Mouse (Mus musculus) gastrocnemius, postnatal 10 days (tissue): Measurements from ENCODE around the gene Hnrnpa0. TPM values are rescaled to one million over a fixed set of nuclear protein-coding genes. Genes with fewer than 3 reads are reported as not detected.
"Not testable (repeated sequence)": the region's sequence is repeated elsewhere in the genome, so short reads cannot be mapped to it uniquely, and the experiment has no call there.

Source experiments
- DNase-seq: peaks from one replicate; pipeline ENCODE4 v3.0.0; 2021; ENCODE audit warnings: mixed read lengths
- long read RNA-seq, 2 experiments: library from polyadenylated mRNA; stranded (forward); transcript quantifications; one replicate each; pipeline ENCODE4 v2.0.0; 2021
- total RNA-seq, 2 experiments: library from RNA; stranded (reverse); gene quantifications; 2 replicates each; pipeline ENCODE4 v1.2.3; 2021

The Hnrnpa0 gene
- 10 to 100 TPM; 90.3 to 91.7 TPM for total RNA-seq
- long read RNA-seq, experiment 1, transcript Hnrnpa0-201 (1 exons, 2,678 nt), result major isoform, 8 of 8 reads
- long read RNA-seq, experiment 1, partial matches to known transcripts, result 0 of 8 reads
- long read RNA-seq, experiment 1, other reads (novel, unspliced or antisense), result 0 of 8 reads
- long read RNA-seq, experiment 2, transcript Hnrnpa0-201 (1 exons, 2,678 nt), result major isoform, 8 of 8 reads
- long read RNA-seq, experiment 2, partial matches to known transcripts, result 0 of 8 reads
- long read RNA-seq, experiment 2, other reads (novel, unspliced or antisense), result 0 of 8 reads

DNA sequence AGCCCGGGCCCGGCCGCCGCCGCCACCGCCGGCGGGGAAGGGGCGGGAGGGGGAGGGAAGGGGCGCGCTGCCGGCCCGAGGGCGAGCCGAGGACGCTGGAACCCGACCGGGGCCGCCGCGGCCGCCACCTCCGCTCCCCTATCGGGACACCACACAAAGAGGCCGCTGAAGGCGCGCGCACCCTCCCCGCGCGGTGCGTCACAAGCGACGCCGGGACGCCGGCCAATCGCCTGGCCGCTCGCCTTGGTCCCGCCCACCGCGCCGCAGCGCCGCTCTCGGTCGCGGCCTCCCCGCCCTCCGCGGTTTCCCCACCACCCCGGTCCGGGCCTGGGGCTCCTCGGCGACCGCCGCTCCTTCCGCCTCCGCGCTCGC lies at the start of gene Hnrnpa0:
Hnrnpa0 (minus strand) TSS at position 161 of the 372 bp plus-strand sequence.
- DNase-seq, result peak; percentile 99

DNA sequence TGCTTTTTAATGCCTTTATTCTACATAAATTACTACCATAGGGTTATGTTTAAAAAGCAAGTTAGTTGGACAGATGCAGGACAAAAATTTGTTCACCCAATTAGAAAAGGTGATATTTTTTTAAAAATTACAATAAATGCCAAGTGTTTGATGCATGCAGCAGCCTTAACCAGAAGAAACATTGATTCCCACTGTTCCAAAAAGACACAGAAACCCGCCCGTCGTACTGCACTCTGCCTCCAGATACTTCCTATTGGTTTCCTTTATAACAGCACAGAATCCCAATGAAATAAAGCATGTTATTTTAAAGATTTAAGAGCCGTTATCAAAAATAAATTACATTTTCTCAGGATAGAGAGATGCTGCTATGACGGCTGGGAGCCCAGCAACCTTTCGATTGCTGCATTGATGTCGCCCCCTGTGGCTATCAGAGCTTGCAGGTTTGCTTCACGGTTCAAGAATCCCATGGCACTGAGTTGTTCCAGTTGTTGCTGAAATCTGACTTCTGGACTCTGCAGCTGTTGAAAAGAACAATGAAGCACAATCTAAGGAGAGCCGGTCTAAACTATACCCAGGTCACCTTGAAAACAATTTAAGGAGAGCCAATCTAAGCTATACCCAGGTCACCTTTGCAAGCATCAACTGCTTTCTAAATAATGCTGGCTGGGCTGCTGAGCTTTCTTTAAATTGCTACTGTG lies 49.3 kb upstream of the Hnrnpa0 start:
- DNase-seq, result peak; percentile 100

DNA sequence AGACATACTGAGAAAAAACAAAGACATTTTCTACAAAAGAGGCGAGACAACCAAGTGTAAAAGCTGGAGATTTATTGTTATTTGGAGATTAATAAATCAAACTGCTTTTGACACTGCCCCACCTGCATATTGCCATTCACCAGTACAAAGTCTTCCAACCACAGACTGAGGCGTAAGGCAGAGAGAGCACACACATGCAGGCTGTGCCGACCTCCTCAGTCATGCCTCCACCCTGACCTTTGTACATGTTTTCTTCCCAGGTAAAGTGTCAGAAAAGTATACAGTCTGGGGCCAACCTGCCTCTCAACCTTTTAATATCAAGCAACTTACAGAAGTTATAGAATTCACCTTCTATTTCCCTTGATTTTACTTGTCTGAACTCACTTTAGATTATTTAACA lies 47.7 kb upstream of the Hnrnpa0 start:
- no peak for DNase-seq

DNA sequence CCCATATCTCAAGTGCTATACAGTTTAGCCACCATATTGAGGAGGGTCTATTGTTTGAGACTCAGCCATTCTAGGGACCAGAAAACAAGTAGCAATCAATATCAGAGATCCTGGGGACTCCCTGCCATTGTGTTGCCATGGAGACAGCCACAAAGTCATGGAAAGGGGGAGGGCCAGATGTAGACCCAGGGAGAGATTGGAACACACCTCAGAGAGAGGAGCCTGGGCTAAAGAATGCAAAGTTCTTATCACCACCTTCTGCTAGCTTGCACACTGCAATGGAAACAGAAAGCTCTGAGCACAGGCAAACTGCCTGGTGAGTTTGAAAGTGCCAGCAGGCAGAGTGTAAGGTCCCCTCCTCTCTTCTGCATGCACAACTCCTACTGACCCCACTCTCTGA lies 39.8 kb upstream of the Hnrnpa0 start:
- DNase-seq, result no peak

DNA sequence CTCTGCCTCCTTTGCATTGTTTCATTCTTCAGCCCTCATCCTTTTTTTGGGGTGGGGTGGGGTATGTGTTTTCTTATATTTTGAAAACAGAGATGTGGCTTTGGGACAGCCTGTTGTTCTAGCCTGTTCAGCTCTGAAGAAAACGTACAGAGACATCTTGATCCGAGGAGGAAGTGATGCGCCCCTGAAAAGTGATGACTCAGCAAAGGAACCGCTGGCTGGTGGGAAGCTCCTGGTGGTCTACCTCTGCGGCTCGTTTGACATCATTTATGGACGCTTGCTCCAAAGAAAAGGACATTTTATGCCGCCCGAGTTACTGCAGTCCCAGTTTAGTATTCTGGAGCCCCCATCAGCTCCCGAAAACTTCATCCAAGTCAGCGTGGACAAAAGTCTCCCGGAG lies 35.0 kb upstream of the Hnrnpa0 start:
- DNase-seq, result no peak

DNA sequence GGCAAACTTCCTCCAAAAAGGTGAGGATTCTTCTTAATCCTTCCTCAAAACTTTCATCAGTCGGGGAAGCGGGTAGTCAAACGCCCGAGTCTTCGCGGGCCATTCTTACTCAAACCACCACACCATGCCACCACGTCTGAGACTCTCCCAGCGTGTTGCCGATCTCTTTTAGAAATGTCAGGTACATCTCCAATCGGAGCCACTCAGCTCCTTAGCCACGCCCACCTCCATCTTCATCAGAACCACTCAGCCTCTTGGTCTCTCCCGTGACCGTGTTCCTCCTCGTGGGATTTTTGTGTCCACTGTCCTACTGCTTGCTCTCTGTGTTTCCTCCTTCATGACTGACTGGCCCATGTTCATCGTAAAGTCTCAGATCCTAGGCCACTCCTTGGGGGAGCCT lies 32.4 kb upstream of the Hnrnpa0 start:
- DNase-seq, result no peak

DNA sequence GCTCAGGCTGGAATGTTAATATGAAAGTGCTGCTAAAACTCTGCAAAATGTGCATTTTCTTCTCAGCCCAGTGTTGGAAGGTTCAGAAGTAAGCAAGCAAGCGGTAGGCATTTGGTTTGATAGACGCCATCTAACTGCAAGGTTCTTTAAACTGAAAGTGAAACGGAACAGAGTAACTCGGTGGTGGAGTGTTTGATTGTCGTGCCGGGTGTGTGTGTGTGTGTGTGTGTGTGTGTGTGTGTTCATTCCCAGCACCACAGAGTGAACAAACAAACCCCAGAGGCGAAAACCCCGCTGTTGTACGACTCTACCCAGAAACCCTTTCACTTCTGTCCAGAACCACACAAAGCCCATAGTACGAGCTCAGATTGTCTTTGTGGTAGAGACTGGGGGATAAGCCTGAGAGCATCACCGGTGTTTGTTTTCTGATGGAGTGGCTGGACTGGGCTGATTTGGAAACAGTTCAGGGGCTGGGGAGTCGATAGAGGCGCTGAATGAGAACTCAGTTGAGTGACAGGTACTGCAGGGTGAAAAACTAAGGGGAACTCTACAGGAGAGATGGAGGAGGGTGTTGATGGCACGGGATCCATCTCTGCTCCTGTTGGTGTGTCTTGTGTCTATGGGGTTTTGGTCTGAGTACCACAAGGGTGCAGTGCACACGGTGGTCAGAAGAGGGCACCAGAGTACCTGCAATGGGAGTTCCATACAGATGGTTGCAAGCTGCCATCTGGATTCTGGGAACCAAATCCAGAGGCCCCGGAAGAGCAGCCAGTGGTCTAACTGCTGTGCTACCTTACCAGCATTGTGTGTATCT lies 29.9 kb upstream of the Hnrnpa0 start:
- DNase-seq, result peak; percentile 88

DNA sequence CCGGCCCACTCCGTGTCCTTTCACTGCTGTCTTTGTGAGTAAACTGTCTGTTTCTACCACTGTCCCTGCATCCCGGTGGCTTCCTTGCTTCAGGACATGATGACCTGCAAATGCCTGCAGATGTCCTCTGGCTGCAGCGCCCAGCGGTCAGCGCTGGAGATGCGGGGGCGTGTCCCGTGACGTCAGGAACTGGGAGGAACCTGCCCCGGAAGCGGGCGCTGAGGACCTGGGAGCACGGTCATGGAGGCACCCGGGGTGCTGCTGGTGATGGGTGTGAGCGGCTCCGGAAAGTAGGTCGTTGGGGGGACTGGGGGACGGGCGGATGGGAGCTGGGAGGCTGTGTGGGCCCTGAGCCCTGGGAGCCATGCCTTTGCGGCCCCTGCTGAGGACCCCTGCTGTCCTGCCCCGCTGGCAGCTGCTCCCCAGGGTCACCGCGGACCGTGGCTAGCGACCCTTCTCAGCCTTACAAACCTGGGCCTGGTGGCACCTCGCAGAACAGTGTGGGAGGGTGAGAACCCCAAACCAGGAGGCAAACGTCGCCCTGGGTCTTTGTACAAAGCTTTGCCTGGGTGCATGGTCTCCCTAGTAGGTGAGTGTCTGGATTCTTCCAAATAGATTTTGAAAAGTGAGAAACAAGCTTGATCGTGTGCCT lies 29.2 kb upstream of the Hnrnpa0 start, which contains the start of gene Idnk:
Idnk (plus strand) TSS at position 203 of the 652 bp plus-strand sequence.
- peak; percentile 91 for DNase-seq

DNA sequence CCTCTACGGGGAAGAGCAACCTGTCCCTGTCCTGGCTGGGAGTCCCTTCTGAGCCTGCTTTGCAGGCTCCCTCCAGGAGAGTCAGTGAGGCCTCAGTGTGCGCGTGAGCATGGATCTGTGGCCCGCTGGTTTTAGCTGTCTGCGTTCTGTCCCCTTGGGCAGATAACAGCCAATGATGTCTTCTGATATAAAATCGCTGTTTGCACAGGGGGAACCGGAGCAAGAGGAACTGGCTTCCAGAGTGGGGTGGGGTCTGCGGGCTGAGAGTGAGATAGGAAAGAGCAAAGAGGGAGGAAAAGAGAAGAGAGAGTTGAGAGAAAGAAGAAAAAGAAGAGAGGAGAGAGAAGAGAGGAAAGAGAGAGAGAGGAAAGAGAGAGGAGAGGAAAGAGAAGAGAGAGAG lies 28.7 kb upstream of the Hnrnpa0 start:
- DNase-seq, result no peak

DNA sequence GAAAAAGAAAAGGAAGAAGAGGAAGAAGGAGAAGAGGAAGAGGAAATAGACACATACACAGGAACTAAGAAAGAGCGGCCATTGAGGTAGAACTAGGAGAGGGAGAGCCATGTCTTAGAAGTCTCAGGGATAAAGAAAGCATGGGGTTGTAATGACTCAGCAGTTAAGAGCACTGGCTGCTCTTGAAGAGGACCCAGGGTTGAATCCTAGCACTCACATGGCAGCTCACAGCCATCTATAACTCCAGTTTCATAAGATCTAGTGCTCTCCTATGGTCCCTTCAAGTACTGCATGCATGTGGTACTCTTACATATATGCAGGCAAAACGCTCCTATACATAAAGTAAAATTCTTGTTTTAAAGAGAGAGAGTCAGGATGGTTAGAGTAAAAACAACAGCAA lies 27.7 kb upstream of the Hnrnpa0 start:
- DNase-seq, result no peak

DNA sequence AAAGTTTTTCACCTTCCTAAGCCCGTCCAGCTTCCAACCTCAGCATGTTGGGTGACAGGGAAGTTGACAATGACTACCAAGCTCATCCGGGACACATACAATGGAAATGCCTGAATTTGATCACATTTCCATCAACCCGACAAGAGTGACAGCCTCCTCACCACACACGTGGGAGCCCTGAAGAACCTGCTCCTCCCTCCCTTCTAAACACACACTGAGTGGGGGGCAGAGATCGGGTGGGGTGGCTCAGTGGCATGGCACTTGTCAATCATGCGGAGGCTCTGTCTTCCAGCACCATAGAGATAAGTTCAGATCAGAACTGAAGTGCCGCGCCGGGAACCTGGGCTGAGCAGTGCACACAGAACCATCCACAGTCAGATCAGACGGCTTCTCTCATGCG lies 22.1 kb upstream of the Hnrnpa0 start:
- no peak for DNase-seq

DNA sequence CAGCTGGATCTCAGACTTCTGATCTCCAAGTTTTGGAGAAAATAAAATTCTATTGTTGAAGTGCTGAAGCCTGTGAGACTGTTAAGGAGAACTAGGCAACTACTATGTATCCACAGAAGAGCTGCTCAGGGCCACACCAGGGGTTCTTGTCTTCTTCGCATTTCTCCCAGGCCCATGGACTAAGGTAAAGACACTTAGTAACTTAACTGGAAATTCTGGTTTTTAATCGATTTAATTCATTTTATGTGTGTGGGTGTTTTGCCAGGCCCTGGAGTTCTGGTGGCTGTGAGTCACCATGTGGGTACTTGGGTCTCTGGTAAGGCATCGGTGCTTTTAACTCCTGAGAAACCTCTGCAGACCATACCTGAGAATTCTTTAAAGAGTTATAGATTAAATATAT lies 21.3 kb upstream of the Hnrnpa0 start:
- no peak for DNase-seq

DNA sequence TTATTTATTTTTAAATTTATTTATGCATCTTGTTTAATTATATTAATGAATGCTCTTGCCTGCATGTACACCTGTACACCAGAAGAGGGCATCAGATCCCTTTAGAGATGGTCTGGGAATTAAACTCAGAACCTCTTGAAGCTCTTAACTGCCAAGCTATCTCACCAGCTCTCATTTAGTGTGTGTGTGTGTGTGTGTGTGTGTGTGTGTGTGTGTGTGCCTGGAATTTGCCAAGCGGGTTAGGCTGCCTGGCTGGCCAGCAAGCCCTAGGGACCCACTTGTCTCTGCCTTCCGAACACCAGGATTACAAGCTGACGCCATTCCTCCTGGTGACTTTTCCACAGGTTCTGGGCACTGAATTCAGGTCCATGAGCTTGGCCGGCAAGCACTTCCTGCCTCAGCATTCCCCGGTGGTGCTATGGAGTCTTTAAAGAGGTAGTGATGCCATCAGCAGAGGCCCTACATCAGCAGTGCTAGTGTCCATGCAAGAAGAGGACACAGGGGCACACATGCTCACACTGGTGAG lies 20.7 kb upstream of the Hnrnpa0 start:
- no peak for DNase-seq

DNA sequence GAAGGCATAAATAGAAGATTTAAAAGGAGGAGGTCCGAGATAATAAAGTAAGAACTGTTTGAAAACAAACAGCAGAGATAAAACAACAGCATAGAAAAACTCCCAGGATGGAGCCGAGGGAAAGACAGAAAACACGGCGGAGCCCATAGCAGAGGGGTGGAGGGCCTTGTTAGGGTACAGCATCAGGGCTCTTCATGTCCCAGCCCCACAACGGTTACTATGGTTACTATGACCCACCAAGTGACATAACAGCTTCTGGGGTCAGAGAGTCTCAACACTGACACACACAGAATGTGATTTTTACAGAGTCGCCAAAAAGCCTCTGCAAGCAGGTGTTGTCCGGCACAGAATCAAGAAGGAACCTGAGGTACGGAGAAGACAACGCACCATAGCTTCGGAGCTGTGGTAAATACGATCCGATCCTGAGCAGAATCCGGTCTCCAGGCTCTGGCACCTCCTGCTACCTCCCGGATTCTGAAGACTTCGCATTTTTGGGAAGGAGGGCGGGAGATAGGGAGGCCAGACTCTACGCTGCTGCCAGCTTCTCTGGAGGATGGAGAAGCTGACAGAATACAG lies 20.0 kb upstream of the Hnrnpa0 start:
- no peak for DNase-seq

DNA sequence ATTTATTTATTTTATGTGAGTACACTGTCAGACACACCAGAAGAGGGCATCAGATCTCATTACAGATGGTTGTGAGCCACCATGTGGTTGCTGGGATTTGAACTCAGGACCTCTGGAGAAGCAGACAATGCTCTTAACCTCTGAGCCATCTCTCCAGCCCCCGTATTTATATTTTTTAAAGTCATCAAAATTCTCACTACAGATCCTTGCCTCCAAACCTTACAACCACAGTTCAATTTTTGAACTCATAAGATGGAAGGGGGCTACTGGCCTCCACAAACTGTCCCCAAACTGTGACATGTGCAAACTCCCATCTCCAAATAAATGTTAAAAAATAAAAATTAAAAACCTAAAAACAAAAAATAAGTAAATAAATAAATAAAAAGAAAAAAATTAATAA lies 19.4 kb upstream of the Hnrnpa0 start:
- DNase-seq, result no peak

DNA sequence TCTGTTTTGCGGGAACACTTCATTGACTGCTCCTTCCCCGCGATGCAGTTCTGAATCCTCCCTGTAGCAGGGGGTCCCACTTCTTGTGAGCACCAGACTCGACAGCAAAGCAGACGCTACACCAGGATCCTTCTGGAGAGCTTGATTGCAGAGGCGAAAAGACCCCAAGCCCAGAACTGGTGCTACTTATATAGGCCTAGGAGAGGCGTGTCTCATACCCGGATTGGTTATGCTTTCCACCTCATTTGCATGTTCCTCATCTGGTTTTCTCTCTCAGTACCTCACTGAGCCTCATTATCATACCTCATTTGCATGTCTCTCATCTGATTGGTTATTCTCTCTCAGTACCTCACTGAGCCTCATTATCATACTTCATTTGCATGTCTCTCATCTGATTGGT lies 18.2 kb upstream of the Hnrnpa0 start:
- not testable (repeated sequence) for DNase-seq

DNA sequence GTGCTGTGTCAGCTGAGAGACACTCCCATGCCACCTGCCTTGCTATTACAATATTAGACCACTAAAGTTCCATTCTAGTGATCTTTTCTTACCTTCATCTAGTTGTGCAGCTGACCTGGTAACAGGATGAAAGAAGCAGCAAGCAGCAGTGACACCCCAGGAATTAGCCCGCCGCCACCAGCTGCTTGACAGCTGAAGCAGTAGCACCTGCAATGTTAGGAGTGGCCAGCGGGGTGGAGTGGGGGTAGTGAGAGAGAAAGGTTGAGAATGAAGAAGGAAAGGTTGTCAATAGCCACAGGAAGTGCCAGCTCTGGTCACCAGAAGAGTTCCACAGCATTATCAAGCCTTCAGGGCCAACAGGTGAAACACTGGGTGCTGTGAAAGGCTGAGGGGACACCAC lies 3.3 kb upstream of the Hnrnpa0 start:
- no peak for DNase-seq

DNA sequence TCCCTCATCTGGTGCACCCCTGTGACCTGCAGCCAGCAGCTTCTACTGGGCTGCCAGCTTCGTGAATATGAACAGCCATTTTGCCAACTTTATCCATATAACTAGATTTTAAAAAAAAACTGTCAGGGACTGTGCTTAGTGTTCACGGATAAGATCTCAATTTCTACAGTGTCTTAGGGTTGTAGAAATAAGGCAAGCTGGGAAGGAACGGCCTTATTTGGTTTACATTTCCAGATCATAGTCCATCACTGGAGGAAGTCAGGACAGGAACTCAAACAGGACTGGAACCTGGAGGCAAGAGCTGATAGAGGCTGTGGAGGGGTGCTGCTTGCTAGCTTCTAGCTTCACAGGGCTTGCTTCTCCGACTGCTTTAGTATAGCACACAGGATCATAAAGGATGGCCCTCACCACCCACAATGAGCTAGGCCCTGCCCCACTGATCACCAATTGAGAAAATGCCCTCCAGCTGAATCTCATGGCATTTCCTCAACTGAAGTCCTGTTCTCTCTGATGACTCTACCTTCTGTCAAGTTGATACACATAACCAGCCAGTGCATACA lies 1.4 kb upstream of the Hnrnpa0 start:
- DNase-seq, result no peak

DNA sequence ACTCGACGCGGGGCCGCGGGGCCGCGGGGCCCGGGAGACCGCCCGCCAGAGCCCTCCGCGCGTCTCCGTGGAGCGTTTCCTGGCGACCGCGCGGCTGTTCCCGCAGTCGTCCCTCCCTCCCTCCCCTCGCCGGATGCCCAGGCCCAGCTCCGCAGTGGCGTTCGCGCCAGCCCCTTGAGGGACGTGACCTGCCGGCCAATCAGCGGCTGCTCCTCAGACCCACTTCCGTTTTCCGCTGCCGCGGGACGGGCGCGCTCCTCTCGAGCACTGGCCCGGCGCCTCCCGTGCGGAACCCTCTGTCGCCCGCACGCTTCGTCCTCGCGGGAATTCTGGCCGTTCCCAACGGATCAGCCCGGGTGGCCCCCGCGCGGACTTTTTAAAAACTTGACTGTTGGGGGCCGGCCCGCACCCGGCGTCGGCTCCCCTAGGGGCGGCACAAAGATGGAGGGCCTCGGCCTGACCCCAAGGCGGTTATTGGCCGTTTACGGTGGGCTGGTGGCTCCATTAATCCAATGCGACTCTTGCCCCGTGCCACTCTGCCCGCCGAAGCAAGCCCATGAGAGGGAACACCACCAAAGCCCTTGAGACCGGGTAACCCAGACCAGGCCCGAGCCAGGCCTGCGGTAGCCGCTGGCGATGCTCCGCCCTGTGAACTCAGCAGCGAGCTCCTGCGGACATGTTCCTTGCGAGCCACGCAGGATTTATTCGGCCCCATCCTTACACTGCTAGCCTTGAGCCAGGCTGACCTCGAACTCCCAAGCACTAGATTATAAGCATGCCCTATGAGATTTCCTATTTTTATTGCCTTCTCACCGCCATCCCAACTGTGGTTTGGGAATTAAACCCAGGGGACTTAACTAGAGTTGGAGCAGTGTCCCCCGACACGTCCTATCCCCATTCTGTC lies 664 bp upstream of the Hnrnpa0 start:
- peak; percentile 96 for DNase-seq

DNA sequence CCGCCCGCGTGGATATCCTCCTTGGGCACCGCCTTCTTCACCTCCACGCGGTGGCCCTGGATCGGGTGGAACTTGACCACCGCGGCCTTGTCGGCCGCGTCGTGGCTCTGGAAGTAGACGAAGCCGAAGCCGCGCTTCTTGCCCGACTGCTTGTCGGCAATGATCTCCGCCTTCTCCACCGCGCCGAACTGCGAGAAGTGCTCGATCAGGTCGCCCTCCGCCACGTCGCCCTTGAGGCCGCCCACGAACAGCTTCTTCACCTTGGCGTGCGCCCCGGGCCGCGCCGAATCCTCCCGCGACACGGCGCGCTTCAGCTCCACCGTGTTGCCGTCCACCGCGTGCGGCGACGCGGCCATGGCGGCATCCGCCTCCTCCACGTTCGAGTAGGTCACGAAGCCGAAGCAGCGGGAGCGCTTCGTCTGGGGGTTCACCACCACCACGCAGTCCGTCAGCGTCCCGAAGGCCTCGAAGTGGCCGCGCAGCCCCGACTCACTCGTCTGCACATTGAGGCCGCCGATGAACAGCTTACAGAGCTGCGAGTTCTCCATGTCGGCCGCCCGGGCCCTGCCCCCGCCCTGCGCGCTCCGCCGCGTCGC lies 492 bp downstream of the Hnrnpa0 start:
- peak; percentile 65 for DNase-seq
